Mouse (Mus musculus) thymus, adult 2 months (tissue): ENCODE data around the gene 9230104L09Rik. TPM values are rescaled to one million over a fixed set of nuclear protein-coding genes. Genes with fewer than 3 reads are reported as not detected.

Experiments
- DNase-seq: peaks from one replicate; pipeline ENCODE4 v3.0.0; 2021
- H3K27ac ChIP-seq: fragments of 200-500 bp; 2 replicates; pipeline ENCODE4 v1.5.1; 2012; ENCODE audit warnings: low read length, control low read depth; ENCODE audit not compliant: control insufficient read depth, insufficient read depth
- H3K27me3 ChIP-seq: fragments of 200-500 bp; 2 replicates; pipeline ENCODE4 v1.6.1; 2012; ENCODE audit warnings: mild to moderate bottlenecking, low read length, moderate library complexity, mixed read lengths; ENCODE audit not compliant: control insufficient read depth, insufficient read depth
- H3K36me3 ChIP-seq: fragments of 200-500 bp; 2 replicates; pipeline ENCODE4 v1.6.1; 2012; ENCODE audit warnings: mild to moderate bottlenecking, low read length, moderate library complexity; ENCODE audit not compliant: control insufficient read depth, insufficient read depth
- H3K4me1 ChIP-seq: fragments of 200-500 bp; replicated peaks from 2 replicates; pipeline ENCODE4 v1.6.1; 2012; ENCODE audit warnings: low read length; ENCODE audit not compliant: control insufficient read depth, insufficient read depth
- H3K4me3 ChIP-seq: fragments of 200-500 bp; 2 replicates; pipeline ENCODE4 v1.5.1; 2012; ENCODE audit warnings: mild to moderate bottlenecking, low read length, control low read depth, moderate library complexity; ENCODE audit not compliant: control insufficient read depth, insufficient read depth
- CTCF ChIP-seq: fragments of 200-500 bp; IDR thresholded peaks from 2 replicates; pipeline ENCODE4 v1.5.1; 2012; ENCODE audit warnings: mild to moderate bottlenecking, control low read depth, low read length, moderate library complexity, borderline replicate concordance; ENCODE audit not compliant: control insufficient read depth, poor library complexity, insufficient read depth; ENCODE audit errors: extremely low read depth
- POLR2A ChIP-seq: fragments of 200-500 bp; IDR thresholded peaks from 2 replicates; pipeline ENCODE4 v1.6.1; 2012; ENCODE audit warnings: mild to moderate bottlenecking, low read length, control low read depth, moderate library complexity; ENCODE audit not compliant: control insufficient read depth, poor library complexity, insufficient read depth; ENCODE audit errors: extremely low read depth
- WGBS: fragments of 180-500 bp; shearing (Covaris S2); methylation state at CpG from one replicate; pipeline ENCODE4 v1.1.7; 2018; 5-methylcytosine and 5-hydroxymethylcytosine counted together
- polyA plus RNA-seq: library from polyadenylated mRNA; depleted of rRNA; stranded (reverse); fragments of >200 nt; gene quantifications from 2 replicates; pipeline ENCODE4 v1.2.3, GENCODE M21; 2012

The 9230104L09Rik gene
- polyA plus RNA-seq, 1 experiment, result 0.30 TPM

GRCm38 (mm10) chr2:148875335-148875811 is 10.5 kb upstream of the 9230104L09Rik start, which contains the start of gene Cst3:
Cst3 (minus strand) TSS chr2:148875692.
- under 1% methylated on average over 19 of the region's 19 CpGs for whole genome bisulfite sequencing
- Histone ChIP-seq H3K27me3 (no peaks in the 10 kb centered on the region), H3K27ac (peak within 1 kb of the TSS; percentile 30; the same call in 1 of the 2 replicates), H3K4me3 (peak within 1 kb of the TSS; percentile 88), H3K36me3 (peaks cover 5% of the 10 kb centered on the region; the same call in 1 of the 2 replicates), H3K4me1 (peaks cover 20% of the 10 kb centered on the region)
- TF ChIP-seq CTCF (no peak), POLR2A (peak; percentile 65)
- peak; percentile 92 for DNase-seq

GRCm38 (mm10) chr2:148874617-148875334 is 9.9 kb upstream of the 9230104L09Rik start:
- Histone ChIP-seq H3K36me3 (peaks cover 5% of the 10 kb centered on the region; the same call in 1 of the 2 replicates), H3K27me3 (no peaks in the 10 kb centered on the region), H3K4me1 (peaks cover 20% of the 10 kb centered on the region), H3K27ac (peak overlapping the region; percentile 30; the same call in 1 of the 2 replicates), H3K4me3 (peak overlapping the region; percentile 88)
- TF ChIP-seq POLR2A (no peak), CTCF (no peak)
- no peak for DNase-seq
- WGBS, result under 1% methylated on average over 34 of the region's 34 CpGs

- TF ChIP-seq POLR2A, result no peak
- TF ChIP-seq CTCF, result no peak
- no peak for DNase-seq
- 16% methylated on average over 3 of the region's 3 CpGs for WGBS
- H3K27ac ChIP-seq, result no peak overlapping the region
- peak overlapping the region; percentile 18 for H3K4me3 ChIP-seq
- peaks cover 20% of the 10 kb centered on the region for H3K4me1 ChIP-seq
- no peaks in the 10 kb centered on the region for H3K27me3 ChIP-seq
- peaks cover 5% of the 10 kb centered on the region; the same call in 1 of the 2 replicates for H3K36me3 ChIP-seq
These were observed 9.4 kb upstream of the 9230104L09Rik start for GRCm38 (mm10) chr2:148874224-148874616.

GRCm38 (mm10) chr2:148872860-148873259 is 8.0 kb upstream of the 9230104L09Rik start:
- no peaks in the 10 kb centered on the region for H3K27me3 ChIP-seq
- 0 out of 2 replicates have a peak overlapping the region, but pooled peaks have one; percentile 23 for H3K27ac ChIP-seq
- peaks cover 20% of the 10 kb centered on the region for H3K4me1 ChIP-seq
- no peak overlapping the region for H3K4me3 ChIP-seq
- TF ChIP-seq POLR2A, result no peak
- TF ChIP-seq CTCF, result no peak
- no peak for DNase-seq
- WGBS, result 80% methylated on average over 4 of the region's 4 CpGs
- peaks cover 5% of the 10 kb centered on the region; the same call in 1 of the 2 replicates for H3K36me3 ChIP-seq

- Histone ChIP-seq H3K27ac (no peak overlapping the region), H3K4me3 (no peak overlapping the region), H3K4me1 (peaks cover 17% of the 10 kb centered on the region), H3K36me3 (peaks cover 5% of the 10 kb centered on the region; the same call in 1 of the 2 replicates), H3K27me3 (no peaks in the 10 kb centered on the region)
- no peak for DNase-seq
- WGBS, result 90% methylated on average over 3 of the region's 3 CpGs
- no peak for TF ChIP-seq POLR2A
- no peak for TF ChIP-seq CTCF
These were observed 5.7 kb upstream of the 9230104L09Rik start for GRCm38 (mm10) chr2:148870526-148870925.

- TF ChIP-seq POLR2A (no peak), CTCF (no peak)
- Histone ChIP-seq H3K27ac (no peak overlapping the region), H3K27me3 (no peaks in the 10 kb centered on the region), H3K4me1 (peaks cover 9% of the 10 kb centered on the region), H3K36me3 (peaks cover 5% of the 10 kb centered on the region; the same call in 1 of the 2 replicates), H3K4me3 (no peak overlapping the region)
- 12% methylated on average over 1 of the region's 1 CpGs for WGBS
- DNase-seq, result no peak
These were observed 4.1 kb upstream of the 9230104L09Rik start for GRCm38 (mm10) chr2:148868959-148869358.
